Mouse (Mus musculus) midbrain, embryonic 14.5 days (tissue): ENCODE measurements around the gene Uggt1. TPM values are rescaled to one million over a fixed set of nuclear protein-coding genes. Genes with fewer than 3 reads are reported as not detected.
A peak's percentile ranks its signal among the peaks of the same experiment; 100 is the strongest.

ENCODE experiments used
- ATAC-seq: fragments of 200-750 bp; cut with Nextera tagmentation; 2 replicates; pipeline ENCODE4 v1.8.0; 2017; ENCODE audit warnings: moderate number of reproducible peaks, moderate library complexity; ENCODE audit not compliant: low FRiP score, low TSS enrichment
- DNase-seq: peaks from one replicate; pipeline ENCODE4 v3.0.0-alpha.2; 2015
- H3K27ac ChIP-seq: fragments of 300-500 bp; sonication (generic); replicated peaks from 2 replicates; pipeline ENCODE4 v1.5.1; 2014; ENCODE audit warnings: mild to moderate bottlenecking, low read depth, low read length, moderate library complexity
- H3K27me3 ChIP-seq: fragments of 300-500 bp; sonication (generic); 2 replicates; pipeline ENCODE4 v1.6.1; 2014; ENCODE audit warnings: low read length, control low read depth, mixed read lengths; ENCODE audit not compliant: control insufficient read depth, insufficient read depth
- H3K36me3 ChIP-seq: fragments of 300-500 bp; sonication (generic); 2 replicates; pipeline ENCODE4 v1.6.1; 2014; ENCODE audit warnings: low read length, control low read depth; ENCODE audit not compliant: control insufficient read depth, insufficient read depth
- H3K4me1 ChIP-seq: fragments of 300-500 bp; sonication (generic); 2 replicates; pipeline ENCODE4 v1.6.1; 2014; ENCODE audit warnings: mild to moderate bottlenecking, antibody characterized with exemption, low read length, control low read depth; ENCODE audit not compliant: control insufficient read depth, insufficient read depth
- H3K4me2 ChIP-seq: fragments of 300-500 bp; sonication (generic); 2 replicates; pipeline ENCODE4 v1.6.1; 2014; ENCODE audit warnings: mild to moderate bottlenecking, low read length, moderate library complexity
- H3K4me3 ChIP-seq: fragments of 300-500 bp; sonication (generic); replicated peaks from 2 replicates; pipeline ENCODE4 v1.5.1; 2014; ENCODE audit warnings: low read depth, low read length
- H3K9ac ChIP-seq: fragments of 300-500 bp; sonication (generic); replicated peaks from 2 replicates; pipeline ENCODE4 v1.6.1; 2014; ENCODE audit warnings: mild to moderate bottlenecking, low read length, moderate library complexity
- H3K9me3 ChIP-seq: fragments of 300-500 bp; sonication (generic); 2 replicates; pipeline ENCODE4 v1.6.1; 2016; ENCODE audit warnings: low read length, control low read depth, mixed read lengths; ENCODE audit not compliant: control insufficient read depth
- WGBS: fragments of 180-500 bp; shearing (Covaris S2); extraction: QIAGEN DNeasy Blood & Tissue Kit; methylation state at CpG from one replicate; pipeline ENCODE4 v1.1.7; 2014; 5-methylcytosine and 5-hydroxymethylcytosine counted together
- polyA plus RNA-seq: library from polyadenylated mRNA; unstranded; fragments of >200 nt; fragmentation: Nextera tagmentation; extraction: Ambion mirVana; gene quantifications from 2 replicates; pipeline ENCODE4 v1.2.1, GENCODE M21; 2014

The Uggt1 gene
- polyA plus RNA-seq, 1 experiment from 2014 or later, result 73.8 TPM

- Histone ChIP-seq H3K27me3 (no peaks in the 10 kb centered on the region), H3K4me2 (no peak overlapping the region), H3K4me3 (no peak overlapping the region), H3K9me3 (no peaks in the 10 kb centered on the region), H3K9ac (no peak overlapping the region), H3K27ac (no peak overlapping the region), H3K36me3 (no peaks in the 10 kb centered on the region), H3K4me1 (peaks cover 9% of the 10 kb centered on the region; the same call in 1 of the 2 replicates)
- DNase-seq (peak; percentile 32), ATAC-seq (no peak)
- WGBS, result 6% methylated on average over 9 of the region's 9 CpGs
Observed at GRCm38 (mm10) chr1:36251426-36251825, 6.9 kb upstream of the Uggt1 start.

GRCm38 (mm10) chr1:36246688-36247087 lies 2.2 kb upstream of the Uggt1 start:
- Histone ChIP-seq H3K9ac (no peak overlapping the region), H3K9me3 (no peaks in the 10 kb centered on the region), H3K36me3 (no peaks in the 10 kb centered on the region), H3K4me2 (no peak overlapping the region), H3K4me1 (peaks cover 7% of the 10 kb centered on the region; the same call in 1 of the 2 replicates), H3K27me3 (no peaks in the 10 kb centered on the region), H3K4me3 (no peak overlapping the region), H3K27ac (no peak overlapping the region)
- DNase-seq (no peak), ATAC-seq (no peak)
- WGBS, result 46% methylated on average over 6 of the region's 6 CpGs

GRCm38 (mm10) chr1:36244828-36245215 lies 302 bp upstream of the Uggt1 start:
- ATAC-seq (no peak), DNase-seq (no peak)
- Histone ChIP-seq H3K27me3 (no peaks in the 10 kb centered on the region), H3K4me1 (peaks cover 7% of the 10 kb centered on the region; the same call in 1 of the 2 replicates), H3K36me3 (no peaks in the 10 kb centered on the region), H3K4me2 (peak overlapping the region; percentile 75), H3K9me3 (no peaks in the 10 kb centered on the region), H3K4me3 (no peak overlapping the region), H3K27ac (no peak overlapping the region), H3K9ac (no peak overlapping the region)
- 95% methylated on average over 4 of the region's 4 CpGs for WGBS

- peak overlapping the region; percentile 75 for H3K4me2 ChIP-seq
- no peaks in the 10 kb centered on the region for H3K9me3 ChIP-seq
- DNase-seq (no peak), ATAC-seq (no peak)
- 3% methylated on average over 21 of the region's 21 CpGs for WGBS
- H3K27ac ChIP-seq, result peak overlapping the region; percentile 86
- H3K27me3 ChIP-seq, result no peaks in the 10 kb centered on the region
- peak overlapping the region; percentile 78 for H3K9ac ChIP-seq
- no peaks in the 10 kb centered on the region for H3K36me3 ChIP-seq
- peaks cover 7% of the 10 kb centered on the region; the same call in 1 of the 2 replicates for H3K4me1 ChIP-seq
- H3K4me3 ChIP-seq, result peak overlapping the region; percentile 87
Observed at GRCm38 (mm10) chr1:36243447-36244057, 968 bp downstream of the Uggt1 start.

- Histone ChIP-seq H3K9me3 (no peaks in the 10 kb centered on the region), H3K27ac (no peak overlapping the region), H3K4me1 (peaks cover 7% of the 10 kb centered on the region; the same call in 1 of the 2 replicates), H3K36me3 (no peaks in the 10 kb centered on the region), H3K9ac (no peak overlapping the region), H3K27me3 (no peaks in the 10 kb centered on the region), H3K4me3 (no peak overlapping the region), H3K4me2 (no peak overlapping the region)
- ATAC-seq, result no peak
- WGBS, result 94% methylated on average over 15 of the region's 15 CpGs
- no peak for DNase-seq
Observed at GRCm38 (mm10) chr1:36241903-36242429, 2.6 kb downstream of the Uggt1 start.

- Histone ChIP-seq H3K9me3 (no peaks in the 10 kb centered on the region), H3K36me3 (no peaks in the 10 kb centered on the region), H3K4me1 (peaks cover 7% of the 10 kb centered on the region; the same call in 1 of the 2 replicates), H3K27ac (no peak overlapping the region), H3K27me3 (no peaks in the 10 kb centered on the region), H3K4me3 (no peak overlapping the region), H3K4me2 (no peak overlapping the region), H3K9ac (no peak overlapping the region)
- DNase-seq (no peak), ATAC-seq (no peak)
- 11% methylated on average over 6 of the region's 6 CpGs for WGBS
Observed at GRCm38 (mm10) chr1:36240176-36240575, 4.3 kb downstream of the Uggt1 start.

- no peak overlapping the region for H3K27ac ChIP-seq
- H3K36me3 ChIP-seq, result peaks cover 6% of the 10 kb centered on the region
- no peak overlapping the region for H3K4me3 ChIP-seq
- ATAC-seq (no peak), DNase-seq (no peak)
- H3K4me2 ChIP-seq, result no peak overlapping the region
- peaks cover 7% of the 10 kb centered on the region; the same call in 1 of the 2 replicates for H3K4me1 ChIP-seq
- H3K27me3 ChIP-seq, result no peaks in the 10 kb centered on the region
- WGBS, result 90% methylated on average over 10 of the region's 10 CpGs
- no peaks in the 10 kb centered on the region for H3K9me3 ChIP-seq
- no peak overlapping the region for H3K9ac ChIP-seq
Observed at GRCm38 (mm10) chr1:36239396-36239795, 5.1 kb downstream of the Uggt1 start.

- Histone ChIP-seq H3K4me2 (no peak overlapping the region), H3K9me3 (no peaks in the 10 kb centered on the region), H3K9ac (no peak overlapping the region), H3K36me3 (peaks cover 28% of the 10 kb centered on the region), H3K4me3 (no peak overlapping the region), H3K27ac (no peak overlapping the region), H3K27me3 (no peaks in the 10 kb centered on the region), H3K4me1 (no peaks in the 10 kb centered on the region)
- WGBS, result 93% methylated on average over 2 of the region's 2 CpGs
- DNase-seq (no peak), ATAC-seq (no peak)
Observed at GRCm38 (mm10) chr1:36235855-36236254, 8.7 kb downstream of the Uggt1 start.

- no peaks in the 10 kb centered on the region for H3K4me1 ChIP-seq
- H3K36me3 ChIP-seq, result peaks cover 32% of the 10 kb centered on the region
- H3K4me3 ChIP-seq, result no peak overlapping the region
- no peak overlapping the region for H3K27ac ChIP-seq
- H3K4me2 ChIP-seq, result no peak overlapping the region
- DNase-seq (no peak), ATAC-seq (no peak)
- no peak overlapping the region for H3K9ac ChIP-seq
- H3K27me3 ChIP-seq, result no peaks in the 10 kb centered on the region
- no peaks in the 10 kb centered on the region for H3K9me3 ChIP-seq
- WGBS, result 92% methylated on average over 9 of the region's 9 CpGs
Observed at GRCm38 (mm10) chr1:36235057-36235639, 9.4 kb downstream of the Uggt1 start.
